Mouse (Mus musculus): ENCODE data around the gene Fam135a. TPM values are rescaled to one million over a fixed set of nuclear protein-coding genes. Genes with fewer than 3 reads are reported as not detected.
A peak's percentile ranks its signal among the peaks of the same experiment; 100 is the strongest.

Fam135a gene
- 32.1 and 39.2 TPM in 2 replicates for polyA plus RNA-seq (2016; fragmentation: Nextera tagmentation; extraction: Ambion mirVana)

- peaks cover 15% of the 10 kb centered on the region for H3K4me1 ChIP-seq
- H3K27ac ChIP-seq, result peak within 1 kb of the TSS; percentile 96
- no peaks in the 10 kb centered on the region for H3K9me3 ChIP-seq (replicated peaks)
- peak within 1 kb of the TSS; percentile 95 for H3K4me3 ChIP-seq
- no peaks in the 10 kb centered on the region for H3K27me3 ChIP-seq (ENCODE audit: low read depth, poor library complexity, severe bottlenecking)
- under 1% methylated on average over 84 of the region's 88 CpGs for WGBS
- H3K36me3 ChIP-seq, result no peaks in the 10 kb centered on the region
- peak; percentile 98 for DNase-seq (ENCODE audit: low spot score)
Observed at GRCm38 (mm10) chr1:24099926-24100869, at the start of gene Fam135a. TSS of gene Fam135a (minus strand) at chr1:24100341.

GRCm38 (mm10) chr1:24143504-24143903 is 43.4 kb upstream of the Fam135a start:
- 87% methylated on average over 8 of the region's 8 CpGs for WGBS
- no peaks in the 10 kb centered on the region for H3K9me3 ChIP-seq (replicated peaks)
- no peaks in the 10 kb centered on the region for H3K36me3 ChIP-seq

GRCm38 (mm10) chr1:24140555-24140954 is 40.4 kb upstream of the Fam135a start:
- no peaks in the 10 kb centered on the region for H3K9me3 ChIP-seq (replicated peaks)
- no peak overlapping the region for H3K27ac ChIP-seq
- WGBS, result 84% methylated on average over 6 of the region's 6 CpGs
- H3K36me3 ChIP-seq, result no peaks in the 10 kb centered on the region
- H3K4me1 ChIP-seq, result peaks cover 11% of the 10 kb centered on the region; the same call in 1 of the 2 replicates
- H3K4me3 ChIP-seq, result no peak overlapping the region
- no peak for DNase-seq (ENCODE audit: low spot score)
- no peaks in the 10 kb centered on the region for H3K27me3 ChIP-seq (ENCODE audit: low read depth, poor library complexity, severe bottlenecking)

More at GRCm38 (mm10) chr1:24143504-24143903, 43.4 kb upstream of the Fam135a start:
- Histone ChIP-seq H3K4me3 (no peak overlapping the region), H3K27me3 (ENCODE audit: low read depth, poor library complexity, severe bottlenecking) (no peaks in the 10 kb centered on the region), H3K27ac (peak overlapping the region; percentile 50), H3K4me1 (peaks cover 11% of the 10 kb centered on the region; the same call in 1 of the 2 replicates)
- no peak for DNase-seq (ENCODE audit: low spot score)

GRCm38 (mm10) chr1:24137133-24137532 is 37.0 kb upstream of the Fam135a start:
- peak; percentile 83 for DNase-seq (ENCODE audit: low spot score)
- no peak overlapping the region for H3K4me3 ChIP-seq
- H3K36me3 ChIP-seq, result no peaks in the 10 kb centered on the region
- no peak overlapping the region for H3K27ac ChIP-seq
- no peaks in the 10 kb centered on the region for H3K27me3 ChIP-seq (ENCODE audit: low read depth, poor library complexity, severe bottlenecking)
- H3K4me1 ChIP-seq, result no peaks in the 10 kb centered on the region
- WGBS, result 7% methylated on average over 3 of the region's 3 CpGs
- no peaks in the 10 kb centered on the region for H3K9me3 ChIP-seq (replicated peaks)

DNA sequence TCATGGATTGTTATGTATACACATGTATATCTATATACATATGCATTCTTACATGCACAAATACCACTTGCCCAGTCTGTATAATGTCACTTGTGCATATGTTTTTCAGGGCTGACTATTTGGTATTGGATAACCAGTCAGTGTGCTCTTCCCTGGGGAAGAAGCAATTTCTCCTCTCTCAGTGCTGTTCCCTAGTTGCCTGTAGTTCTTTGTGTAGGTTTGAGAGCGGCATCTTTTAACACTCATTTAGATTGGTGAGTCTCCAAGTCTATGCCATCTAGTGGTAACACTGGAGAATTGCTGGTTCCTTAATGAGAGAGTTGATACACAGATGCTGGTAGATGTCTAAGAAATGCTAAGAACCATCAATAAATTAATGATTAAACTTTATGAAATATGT is 34.7 kb upstream of the Fam135a start:
- no peak for DNase-seq (ENCODE audit: low spot score)
- Histone ChIP-seq H3K36me3 (no peaks in the 10 kb centered on the region), H3K4me1 (no peaks in the 10 kb centered on the region), H3K27ac (no peak overlapping the region), H3K9me3 (replicated peaks) (no peaks in the 10 kb centered on the region), H3K27me3 (ENCODE audit: low read depth, poor library complexity, severe bottlenecking) (no peaks in the 10 kb centered on the region), H3K4me3 (no peak overlapping the region)
- WGBS, result 0% methylated on average over 1 of the region's 1 CpGs

GRCm38 (mm10) chr1:24133853-24134252 is 33.7 kb upstream of the Fam135a start:
- Histone ChIP-seq H3K27me3 (ENCODE audit: low read depth, poor library complexity, severe bottlenecking) (no peaks in the 10 kb centered on the region), H3K4me3 (no peak overlapping the region), H3K9me3 (replicated peaks) (no peaks in the 10 kb centered on the region), H3K4me1 (no peaks in the 10 kb centered on the region), H3K36me3 (no peaks in the 10 kb centered on the region), H3K27ac (no peak overlapping the region)
- 41% methylated on average over 19 of the region's 19 CpGs for WGBS
- peak; percentile 32 for DNase-seq (ENCODE audit: low spot score)

- Histone ChIP-seq H3K36me3 (no peaks in the 10 kb centered on the region), H3K9me3 (replicated peaks) (no peaks in the 10 kb centered on the region), H3K4me3 (no peak overlapping the region), H3K27ac (no peak overlapping the region), H3K4me1 (no peaks in the 10 kb centered on the region), H3K27me3 (ENCODE audit: low read depth, poor library complexity, severe bottlenecking) (no peaks in the 10 kb centered on the region)
- WGBS, result 74% methylated on average over 6 of the region's 6 CpGs
- no peak for DNase-seq (ENCODE audit: low spot score)
Observed at GRCm38 (mm10) chr1:24127866-24128265, 27.7 kb upstream of the Fam135a start.

GRCm38 (mm10) chr1:24124610-24125009 is 24.5 kb upstream of the Fam135a start:
- no peaks in the 10 kb centered on the region for H3K27me3 ChIP-seq (ENCODE audit: low read depth, poor library complexity, severe bottlenecking)
- no peak overlapping the region for H3K27ac ChIP-seq
- WGBS, result 89% methylated on average over 3 of the region's 3 CpGs
- H3K4me1 ChIP-seq, result no peaks in the 10 kb centered on the region
- no peak overlapping the region for H3K4me3 ChIP-seq
- DNase-seq (ENCODE audit: low spot score), result no peak
- no peaks in the 10 kb centered on the region for H3K9me3 ChIP-seq (replicated peaks)
- H3K36me3 ChIP-seq, result no peaks in the 10 kb centered on the region

GRCm38 (mm10) chr1:24122582-24122981 is 22.4 kb upstream of the Fam135a start:
- Histone ChIP-seq H3K4me1 (no peaks in the 10 kb centered on the region), H3K9me3 (replicated peaks) (no peaks in the 10 kb centered on the region), H3K27me3 (ENCODE audit: low read depth, poor library complexity, severe bottlenecking) (no peaks in the 10 kb centered on the region), H3K27ac (no peak overlapping the region), H3K4me3 (no peak overlapping the region), H3K36me3 (no peaks in the 10 kb centered on the region)
- DNase-seq (ENCODE audit: low spot score), result no peak
- 94% methylated on average over 1 of the region's 1 CpGs for WGBS

- H3K4me1 ChIP-seq, result peaks cover 13% of the 10 kb centered on the region
- DNase-seq (ENCODE audit: low spot score), result no peak
- H3K27ac ChIP-seq, result no peak overlapping the region
- H3K9me3 ChIP-seq (replicated peaks), result no peaks in the 10 kb centered on the region
- H3K27me3 ChIP-seq (ENCODE audit: low read depth, poor library complexity, severe bottlenecking), result no peaks in the 10 kb centered on the region
- 49% methylated on average over 10 of the region's 10 CpGs for WGBS
- H3K36me3 ChIP-seq, result no peaks in the 10 kb centered on the region
- H3K4me3 ChIP-seq, result no peak overlapping the region
Observed at GRCm38 (mm10) chr1:24107971-24108773, 8.0 kb upstream of the Fam135a start.

DNA sequence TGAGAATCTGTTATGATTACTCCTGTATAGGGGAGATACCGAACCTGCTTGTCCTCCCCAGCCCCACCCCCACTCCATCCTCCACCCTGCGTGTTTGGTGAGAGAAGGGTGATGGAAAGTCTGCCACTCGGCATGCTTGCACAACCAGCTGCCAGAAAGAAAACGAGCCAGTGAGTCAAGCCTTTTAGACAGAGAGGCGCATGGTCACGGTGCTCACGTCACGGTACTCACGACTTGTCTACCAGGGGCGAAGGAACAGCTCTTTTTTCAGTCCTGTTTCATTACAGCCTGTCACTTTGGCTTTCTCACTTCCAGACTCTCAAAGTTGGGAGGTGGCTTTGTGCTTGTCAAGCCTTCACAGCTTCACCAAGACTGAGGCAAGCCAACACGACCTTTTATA is 7.2 kb upstream of the Fam135a start:
- Histone ChIP-seq H3K36me3 (no peaks in the 10 kb centered on the region), H3K4me3 (no peak overlapping the region), H3K27ac (no peak overlapping the region), H3K9me3 (replicated peaks) (no peaks in the 10 kb centered on the region), H3K4me1 (peaks cover 13% of the 10 kb centered on the region), H3K27me3 (ENCODE audit: low read depth, poor library complexity, severe bottlenecking) (no peaks in the 10 kb centered on the region)
- no peak for DNase-seq (ENCODE audit: low spot score)
- whole genome bisulfite sequencing, result 48% methylated on average over 11 of the region's 11 CpGs

DNA sequence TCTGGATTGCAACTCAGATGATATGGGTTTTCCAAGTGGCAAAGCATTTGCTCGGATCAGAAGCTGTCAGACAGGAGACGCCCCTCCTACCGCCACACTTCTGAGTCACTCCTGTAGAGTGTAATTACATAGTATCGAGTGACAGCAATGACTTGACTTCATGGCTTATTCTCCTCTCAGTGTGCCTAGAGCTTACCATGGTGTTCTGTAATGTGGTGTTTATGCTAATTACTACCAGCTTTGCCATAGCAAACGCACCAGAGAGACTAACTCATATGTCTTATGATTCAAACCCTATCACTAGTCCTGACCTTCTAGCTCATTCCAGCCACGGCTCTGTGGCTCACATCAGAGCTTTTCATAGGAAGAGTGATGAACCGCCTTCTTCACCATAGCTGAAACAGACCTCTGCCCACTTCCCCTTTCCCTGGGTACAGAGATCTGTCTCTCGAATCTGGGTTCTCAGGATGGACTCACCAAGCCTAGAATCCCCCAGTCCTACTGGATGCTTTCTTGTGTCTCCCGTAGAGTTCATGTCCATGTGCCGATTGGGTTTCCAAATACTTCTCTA is 2.5 kb upstream of the Fam135a start:
- no peaks in the 10 kb centered on the region for H3K27me3 ChIP-seq (ENCODE audit: low read depth, poor library complexity, severe bottlenecking)
- DNase-seq (ENCODE audit: low spot score), result no peak
- peaks cover 20% of the 10 kb centered on the region for H3K4me1 ChIP-seq
- H3K36me3 ChIP-seq, result no peaks in the 10 kb centered on the region
- no peaks in the 10 kb centered on the region for H3K9me3 ChIP-seq (replicated peaks)
- 70% methylated on average over 10 of the region's 10 CpGs for WGBS
- H3K4me3 ChIP-seq, result no peak overlapping the region
- H3K27ac ChIP-seq, result no peak overlapping the region

Measured in limb, embryonic 10.5 days (tissue).